Mouse (Mus musculus): ENCODE results near the gene Bcr. TPM values are rescaled to one million over a fixed set of nuclear protein-coding genes. Genes with fewer than 3 reads are reported as not detected.
A peak's percentile ranks its signal among the peaks of the same experiment; 100 is the strongest.

Bcr gene
- polyA plus RNA-seq, 1 experiment from 2014 or later: 8.9 TPM

DNA sequence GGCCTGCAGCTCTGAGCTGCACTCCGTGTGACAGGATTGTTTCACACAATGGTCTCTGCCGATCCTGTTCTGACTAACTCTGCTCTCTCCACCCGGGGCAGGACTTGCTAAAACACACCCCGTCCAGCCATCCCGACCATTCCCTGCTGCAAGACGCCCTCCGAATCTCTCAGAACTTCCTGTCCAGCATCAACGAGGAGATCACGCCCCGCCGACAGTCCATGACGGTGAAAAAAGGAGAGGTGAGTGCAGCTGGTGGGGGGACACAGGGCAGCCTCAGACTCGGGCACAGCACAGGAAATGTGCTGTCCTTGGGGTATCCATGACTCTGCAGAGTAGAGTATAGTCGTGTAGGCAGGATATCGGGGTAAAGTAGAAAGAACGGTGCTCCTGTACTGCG is 84.8 kb downstream of the Bcr start:
- Histone ChIP-seq H3K9ac (no peak overlapping the region), H3K36me3 (peaks cover 15% of the 10 kb centered on the region; the same call in 1 of the 2 replicates), H3K4me3 (replicated peaks) (no peak overlapping the region), H3K4me2 (no peak overlapping the region), H3K9me3 (no peaks in the 10 kb centered on the region), H3K4me1 (no peaks in the 10 kb centered on the region), H3K27me3 (replicated peaks) (no peaks in the 10 kb centered on the region), H3K27ac (no peak overlapping the region)
- no peak for ATAC-seq (ENCODE audit: insufficient read depth, low FRiP score, low read depth)
- 81% methylated on average over 17 of the region's 17 CpGs for WGBS

DNA sequence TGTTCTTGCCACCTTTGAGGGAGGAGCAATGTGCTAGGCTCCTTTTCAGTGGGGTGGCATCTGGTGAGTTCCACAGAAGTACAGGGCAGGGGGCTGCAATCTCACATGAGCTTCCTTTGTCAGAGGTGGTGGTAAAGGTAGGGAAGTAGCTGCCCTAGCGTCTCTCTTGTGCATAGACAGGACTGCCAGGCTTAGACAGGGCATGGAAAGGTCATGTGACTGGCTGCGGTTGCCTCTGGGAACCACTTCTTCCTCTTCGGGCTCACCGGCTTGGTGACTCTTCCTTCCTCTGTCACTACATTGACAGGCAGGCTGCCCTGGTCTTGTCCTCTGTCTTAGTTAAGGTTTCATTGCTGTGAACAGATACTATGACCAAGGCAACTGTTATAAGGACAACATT is 85.6 kb downstream of the Bcr start:
- Histone ChIP-seq H3K36me3 (peaks cover 10% of the 10 kb centered on the region; the same call in 1 of the 2 replicates), H3K27ac (no peak overlapping the region), H3K27me3 (replicated peaks) (no peaks in the 10 kb centered on the region), H3K4me2 (no peak overlapping the region), H3K9ac (no peak overlapping the region), H3K9me3 (no peaks in the 10 kb centered on the region), H3K4me3 (replicated peaks) (no peak overlapping the region), H3K4me1 (0 out of 2 replicates have a peak, but pooled peaks cover 1% of the 10 kb centered on the region)
- 75% methylated on average over 4 of the region's 4 CpGs for WGBS
- ATAC-seq (ENCODE audit: insufficient read depth, low FRiP score, low read depth): no peak

DNA sequence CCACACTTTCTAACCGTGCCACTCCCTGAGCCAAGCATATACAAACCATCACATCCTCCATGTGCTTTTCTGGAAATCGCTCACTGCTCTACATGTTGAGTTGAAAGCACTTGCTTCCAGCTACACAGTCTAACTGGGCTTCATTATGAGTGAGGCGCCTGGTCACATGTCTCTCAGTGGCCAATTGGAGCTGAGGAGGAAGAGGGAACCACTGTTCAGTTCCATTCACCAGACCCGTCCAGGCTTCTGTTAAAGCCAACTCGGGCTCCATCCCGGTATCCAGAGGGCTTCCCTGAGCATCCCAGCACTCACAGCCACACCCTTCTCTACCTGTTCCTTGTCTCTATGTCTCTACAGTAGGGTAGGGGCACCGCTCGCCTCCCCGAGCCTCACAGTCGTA is 86.2 kb downstream of the Bcr start:
- WGBS: 84% methylated on average over 10 of the region's 10 CpGs
- no peak overlapping the region for H3K9ac ChIP-seq
- H3K9me3 ChIP-seq: no peaks in the 10 kb centered on the region
- H3K4me1 ChIP-seq: 0 out of 2 replicates have a peak, but pooled peaks cover 2% of the 10 kb centered on the region
- H3K27me3 ChIP-seq (replicated peaks): no peaks in the 10 kb centered on the region
- H3K4me3 ChIP-seq (replicated peaks): no peak overlapping the region
- 0 out of 2 replicates have a peak, but pooled peaks cover 10% of the 10 kb centered on the region for H3K36me3 ChIP-seq
- no peak overlapping the region for H3K27ac ChIP-seq
- ATAC-seq (ENCODE audit: insufficient read depth, low FRiP score, low read depth): no peak
- no peak overlapping the region for H3K4me2 ChIP-seq

DNA sequence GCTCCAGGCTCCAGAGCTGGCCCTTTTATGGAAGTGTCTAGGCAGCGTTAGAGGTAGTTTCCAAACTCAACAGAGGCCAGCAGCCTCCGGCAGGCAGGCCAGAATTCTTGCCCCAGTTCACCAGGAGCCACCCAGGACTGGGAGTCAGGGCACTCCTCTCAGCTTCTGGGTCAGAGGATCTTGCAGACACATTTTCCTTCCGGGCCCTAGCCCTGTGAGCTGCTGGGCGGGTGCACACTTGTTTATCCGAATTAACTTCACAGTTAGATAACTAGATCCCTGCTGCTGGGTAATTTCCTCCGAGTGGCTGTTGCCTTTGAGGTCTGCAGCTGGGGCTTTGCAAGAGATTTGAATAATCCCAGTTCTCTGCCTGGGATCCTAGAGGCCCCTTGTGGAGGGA is 87.9 kb downstream of the Bcr start:
- Histone ChIP-seq H3K4me1 (0 out of 2 replicates have a peak, but pooled peaks cover 2% of the 10 kb centered on the region), H3K4me3 (replicated peaks) (no peak overlapping the region), H3K27me3 (replicated peaks) (no peaks in the 10 kb centered on the region), H3K27ac (no peak overlapping the region), H3K9ac (no peak overlapping the region), H3K9me3 (no peaks in the 10 kb centered on the region), H3K4me2 (no peak overlapping the region), H3K36me3 (0 out of 2 replicates have a peak, but pooled peaks cover 10% of the 10 kb centered on the region)
- 43% methylated on average over 6 of the region's 6 CpGs for WGBS
- ATAC-seq (ENCODE audit: insufficient read depth, low FRiP score, low read depth): no peak

DNA sequence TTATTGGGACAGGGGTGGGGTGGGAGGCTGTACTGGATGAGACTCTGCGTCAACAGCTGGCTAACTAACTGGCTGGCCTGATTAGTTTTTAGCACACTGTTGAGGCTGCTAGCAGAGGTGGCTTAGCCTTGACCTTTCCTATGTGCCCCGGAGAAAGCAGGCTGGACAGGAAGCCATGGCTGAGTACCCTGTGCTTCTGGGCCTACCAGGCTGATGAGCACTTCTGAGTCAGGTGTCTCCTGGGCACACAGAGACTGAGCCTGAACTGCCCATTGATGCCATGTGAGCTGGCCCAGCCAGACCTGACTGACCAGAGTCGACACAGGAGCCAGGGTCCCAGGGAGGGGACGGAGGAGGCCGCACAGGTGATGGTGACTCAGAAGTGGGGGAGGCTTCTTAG is 90.0 kb downstream of the Bcr start:
- Histone ChIP-seq H3K9me3 (no peaks in the 10 kb centered on the region), H3K4me3 (replicated peaks) (no peak overlapping the region), H3K27me3 (replicated peaks) (no peaks in the 10 kb centered on the region), H3K4me2 (no peak overlapping the region), H3K9ac (no peak overlapping the region), H3K4me1 (0 out of 2 replicates have a peak, but pooled peaks cover 2% of the 10 kb centered on the region), H3K36me3 (0 out of 2 replicates have a peak, but pooled peaks cover 7% of the 10 kb centered on the region), H3K27ac (no peak overlapping the region)
- ATAC-seq (ENCODE audit: insufficient read depth, low FRiP score, low read depth): no peak
- 77% methylated on average over 5 of the region's 5 CpGs for WGBS

DNA sequence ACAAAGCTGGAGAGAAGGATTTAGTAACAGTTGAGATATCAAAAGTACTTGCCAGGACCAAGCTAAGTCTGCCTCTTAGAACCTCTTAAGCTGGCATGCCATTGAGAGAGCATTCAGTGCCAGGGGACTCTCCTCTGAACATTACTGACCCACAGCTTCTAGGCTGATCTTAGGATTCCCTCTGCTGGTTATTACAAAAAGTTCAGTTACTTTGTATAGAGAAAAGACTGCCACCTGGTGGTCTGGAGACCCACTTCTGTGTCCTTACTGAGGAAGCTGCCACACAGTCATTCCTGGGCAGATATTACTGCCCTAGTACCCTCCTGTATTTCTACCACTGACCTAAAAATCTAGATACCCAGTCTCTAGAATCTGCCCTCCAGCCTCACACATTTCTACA is 90.9 kb downstream of the Bcr start:
- Histone ChIP-seq H3K27ac (no peak overlapping the region), H3K36me3 (0 out of 2 replicates have a peak, but pooled peaks cover 7% of the 10 kb centered on the region), H3K4me3 (replicated peaks) (no peak overlapping the region)

DNA sequence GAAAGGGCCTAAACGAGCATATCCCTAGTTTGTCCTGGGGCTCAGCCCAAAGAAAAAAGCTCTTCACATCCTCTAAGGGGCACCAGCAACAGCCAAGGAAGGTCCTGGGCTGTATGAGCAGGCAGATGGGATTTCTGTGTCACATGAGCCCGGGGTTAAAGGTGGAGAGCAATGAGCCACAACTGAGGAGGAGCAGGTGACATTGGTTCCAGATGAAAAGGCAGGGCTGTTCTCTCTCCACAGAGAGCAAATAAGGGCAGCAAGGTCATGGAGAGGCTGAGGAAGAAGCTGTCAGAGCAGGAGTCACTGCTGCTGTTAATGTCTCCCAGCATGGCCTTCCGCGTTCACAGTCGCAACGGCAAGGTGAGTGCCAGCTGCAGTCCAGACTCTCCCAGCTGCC is 96.4 kb downstream of the Bcr start:
- Histone ChIP-seq H3K36me3 (peaks cover 21% of the 10 kb centered on the region; the same call in 1 of the 2 replicates), H3K4me3 (replicated peaks) (no peak overlapping the region), H3K27me3 (replicated peaks) (no peaks in the 10 kb centered on the region), H3K4me1 (no peaks in the 10 kb centered on the region), H3K27ac (no peak overlapping the region), H3K4me2 (no peak overlapping the region), H3K9me3 (no peaks in the 10 kb centered on the region), H3K9ac (no peak overlapping the region)
- ATAC-seq (ENCODE audit: insufficient read depth, low FRiP score, low read depth): no peak
- WGBS: 78% methylated on average over 6 of the region's 6 CpGs

More for the DNA sequence above, 90.9 kb downstream of the Bcr start:
- no peaks in the 10 kb centered on the region for H3K27me3 ChIP-seq (replicated peaks)
- H3K9ac ChIP-seq: no peak overlapping the region
- H3K9me3 ChIP-seq: no peaks in the 10 kb centered on the region
- 0 out of 2 replicates have a peak, but pooled peaks cover 2% of the 10 kb centered on the region for H3K4me1 ChIP-seq
- no peak overlapping the region for H3K4me2 ChIP-seq
- peak; percentile 28; the same call in 1 of the 2 replicates for ATAC-seq (ENCODE audit: insufficient read depth, low FRiP score, low read depth)

DNA sequence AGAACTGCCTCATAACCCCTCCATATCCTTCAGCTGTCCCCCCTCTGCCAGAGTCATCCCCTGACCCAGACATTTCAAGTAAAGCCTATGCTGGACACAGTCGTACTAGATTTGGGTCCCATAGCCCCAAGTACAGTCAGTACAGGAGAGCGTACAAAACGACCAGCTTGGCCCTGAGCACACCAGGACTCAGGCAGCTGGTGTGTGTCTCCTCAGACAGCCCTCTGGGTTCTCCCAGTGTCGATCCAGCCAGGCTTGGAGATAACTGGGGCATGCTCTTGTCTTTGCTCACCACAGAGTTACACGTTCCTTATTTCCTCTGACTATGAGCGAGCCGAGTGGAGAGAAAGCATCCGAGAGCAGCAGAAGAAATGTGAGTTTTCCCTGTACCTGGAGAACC is 97.3 kb downstream of the Bcr start:
- Histone ChIP-seq H3K27ac (no peak overlapping the region), H3K4me1 (no peaks in the 10 kb centered on the region), H3K9me3 (no peaks in the 10 kb centered on the region), H3K4me3 (replicated peaks) (no peak overlapping the region), H3K9ac (no peak overlapping the region), H3K4me2 (no peak overlapping the region), H3K27me3 (replicated peaks) (no peaks in the 10 kb centered on the region), H3K36me3 (peaks cover 25% of the 10 kb centered on the region; the same call in 1 of the 2 replicates)
- WGBS: 77% methylated on average over 8 of the region's 8 CpGs
- ATAC-seq (ENCODE audit: insufficient read depth, low FRiP score, low read depth): no peak

DNA sequence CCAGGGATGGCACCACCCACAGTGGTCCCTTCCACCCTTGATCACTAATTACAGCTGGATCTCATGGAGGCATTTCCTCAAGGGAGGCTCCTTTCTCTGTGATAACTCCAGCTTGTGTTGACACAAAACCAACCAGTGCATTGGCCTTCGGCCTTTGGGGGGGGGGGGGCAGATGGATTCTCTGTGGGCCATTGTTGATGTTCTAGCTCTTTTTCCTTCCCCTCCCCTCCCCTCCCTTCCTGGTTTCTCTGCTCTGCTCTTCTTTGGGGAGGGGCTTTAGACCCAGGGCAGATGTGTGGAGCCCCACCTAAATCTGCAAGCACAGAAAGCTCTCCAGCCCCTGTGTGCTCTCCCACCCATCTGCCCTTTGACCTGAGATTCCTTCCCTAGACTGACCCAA is 98.0 kb downstream of the Bcr start:
- no peak for ATAC-seq (ENCODE audit: insufficient read depth, low FRiP score, low read depth)
- Histone ChIP-seq H3K9ac (no peak overlapping the region), H3K36me3 (peaks cover 28% of the 10 kb centered on the region), H3K4me2 (no peak overlapping the region), H3K9me3 (no peaks in the 10 kb centered on the region), H3K27me3 (replicated peaks) (no peaks in the 10 kb centered on the region), H3K27ac (no peak overlapping the region), H3K4me3 (replicated peaks) (no peak overlapping the region), H3K4me1 (no peaks in the 10 kb centered on the region)
- 36% methylated on average over 1 of the region's 1 CpGs for WGBS

DNA sequence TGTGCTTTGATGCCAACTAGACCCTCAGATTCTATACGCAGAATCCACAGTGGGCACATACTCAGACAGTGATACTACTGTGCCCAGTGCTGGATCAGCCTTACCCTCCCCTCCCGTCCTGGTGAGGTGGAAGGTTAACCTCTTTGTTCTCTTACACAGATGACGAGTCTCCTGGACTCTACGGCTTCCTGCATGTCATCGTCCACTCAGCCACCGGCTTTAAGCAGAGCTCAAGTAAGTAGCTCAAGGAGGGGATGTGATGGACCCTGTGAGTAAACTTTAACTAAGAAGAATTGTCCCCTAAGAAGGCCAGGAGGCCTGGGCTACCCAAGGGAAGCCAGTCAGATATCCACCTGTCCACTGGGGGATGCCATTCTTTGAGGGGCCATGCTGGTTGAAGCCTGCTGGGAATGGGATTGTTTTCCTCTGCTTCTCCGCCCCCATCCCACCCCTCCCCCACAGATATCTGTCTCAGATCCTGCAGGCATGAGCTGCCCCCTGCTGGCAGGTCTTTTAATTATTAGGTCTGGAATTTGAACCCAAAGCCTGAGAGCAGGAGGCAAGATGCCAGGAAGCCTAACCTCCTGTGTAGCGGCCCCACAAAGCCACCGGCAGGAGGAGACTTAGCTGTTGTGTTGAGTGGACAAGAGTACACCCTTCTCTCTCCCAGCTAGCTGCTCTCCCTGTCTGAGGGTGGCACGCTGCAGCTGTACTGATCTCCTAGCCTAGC is 99.9 kb downstream of the Bcr start:
- H3K4me1 ChIP-seq: no peaks in the 10 kb centered on the region
- no peak overlapping the region for H3K4me2 ChIP-seq
- no peaks in the 10 kb centered on the region for H3K9me3 ChIP-seq
- 83% methylated on average over 10 of the region's 10 CpGs for WGBS
- H3K27me3 ChIP-seq (replicated peaks): no peaks in the 10 kb centered on the region
- H3K27ac ChIP-seq: no peak overlapping the region
- H3K9ac ChIP-seq: no peak overlapping the region
- H3K4me3 ChIP-seq (replicated peaks): no peak overlapping the region
- H3K36me3 ChIP-seq: peaks cover 36% of the 10 kb centered on the region
- peak; percentile 24; the same call in 1 of the 2 replicates for ATAC-seq (ENCODE audit: insufficient read depth, low FRiP score, low read depth)

DNA sequence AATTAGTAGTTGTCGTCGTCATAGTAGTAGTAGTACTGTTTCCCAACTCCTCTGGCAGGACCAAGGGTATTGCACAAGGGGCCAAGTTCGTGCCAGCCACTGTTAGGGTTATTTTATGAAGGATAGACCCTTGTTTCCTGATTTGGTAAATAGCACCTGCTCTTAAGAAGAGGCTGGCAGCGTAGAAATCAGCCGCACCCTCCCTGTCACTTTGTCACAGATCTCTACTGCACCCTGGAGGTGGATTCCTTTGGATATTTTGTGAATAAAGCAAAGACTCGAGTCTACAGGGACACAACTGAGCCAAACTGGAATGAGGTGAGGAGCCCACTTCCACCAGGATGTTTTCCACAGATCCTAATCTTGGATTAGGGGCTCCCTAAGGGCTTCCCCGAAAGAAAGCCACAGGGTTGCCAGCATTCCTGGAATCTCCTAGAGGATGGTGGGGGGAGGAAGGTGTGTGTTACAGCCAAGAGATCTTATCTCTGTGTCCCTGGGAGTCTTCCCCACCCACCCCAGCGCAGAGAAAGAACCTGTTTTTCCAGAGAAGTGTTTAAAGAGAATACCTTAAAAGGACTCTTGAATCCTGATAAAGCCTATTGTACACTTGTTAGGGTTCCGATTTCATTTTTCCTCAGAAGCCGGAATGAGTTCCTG is 105.6 kb downstream of the Bcr start:
- no peak overlapping the region for H3K9ac ChIP-seq
- no peaks in the 10 kb centered on the region for H3K4me1 ChIP-seq
- H3K27ac ChIP-seq: peak overlapping the region; percentile 40; the same call in 1 of the 2 replicates
- peaks cover 24% of the 10 kb centered on the region for H3K36me3 ChIP-seq
- no peak overlapping the region for H3K4me2 ChIP-seq
- no peak overlapping the region for H3K4me3 ChIP-seq (replicated peaks)
- no peaks in the 10 kb centered on the region for H3K9me3 ChIP-seq
- ATAC-seq (ENCODE audit: insufficient read depth, low FRiP score, low read depth): no peak
- 64% methylated on average over 10 of the region's 10 CpGs for WGBS
- no peaks in the 10 kb centered on the region for H3K27me3 ChIP-seq (replicated peaks)

DNA sequence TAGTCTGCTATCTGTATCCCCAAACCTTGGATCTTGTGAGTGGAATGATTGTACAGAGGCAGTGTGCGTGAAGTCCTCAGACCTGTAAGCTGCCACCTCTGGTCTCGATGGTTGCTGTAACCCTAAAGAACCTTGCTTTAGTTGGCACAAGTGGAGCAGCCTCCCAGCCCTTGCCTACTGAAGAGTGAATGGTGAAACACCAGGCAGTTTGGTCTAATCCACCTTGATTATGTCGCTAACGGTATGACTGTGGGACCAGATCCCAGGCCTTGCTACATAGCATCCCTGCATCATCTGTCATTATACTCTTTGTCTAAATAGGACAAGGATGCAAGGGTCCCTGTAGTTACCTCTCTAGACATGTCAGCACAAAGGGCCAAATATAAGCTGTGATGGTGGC is 106.2 kb downstream of the Bcr start:
- H3K4me2 ChIP-seq: no peak overlapping the region
- WGBS: 85% methylated on average over 4 of the region's 4 CpGs
- H3K36me3 ChIP-seq: peaks cover 23% of the 10 kb centered on the region

More for the DNA sequence above, 106.2 kb downstream of the Bcr start:
- no peaks in the 10 kb centered on the region for H3K9me3 ChIP-seq
- H3K4me3 ChIP-seq (replicated peaks): no peak overlapping the region
- no peaks in the 10 kb centered on the region for H3K4me1 ChIP-seq
- H3K27me3 ChIP-seq (replicated peaks): no peaks in the 10 kb centered on the region
- peak overlapping the region; percentile 40; the same call in 1 of the 2 replicates for H3K27ac ChIP-seq
- ATAC-seq (ENCODE audit: insufficient read depth, low FRiP score, low read depth): no peak
- H3K9ac ChIP-seq: no peak overlapping the region

Measured in stomach, embryonic 15.5 days (tissue).